Mouse (Mus musculus) heart, embryonic 15.5 days (tissue): Measurements from ENCODE around the gene Pcna. TPM values are rescaled to one million over a fixed set of nuclear protein-coding genes. Genes with fewer than 3 reads are reported as not detected.
"Not testable (repeated sequence)": the region's sequence is repeated elsewhere in the genome, so short reads cannot be mapped to it uniquely, and the experiment has no call there.

Source experiments
- ATAC-seq: fragments of 200-750 bp; cut with Nextera tagmentation; replicated peaks from 2 replicates; pipeline ENCODE4 v1.8.0; 2017; ENCODE audit warnings: low read depth, moderate TSS enrichment; ENCODE audit not compliant: insufficient number of reproducible peaks, insufficient read depth, low FRiP score
- H3K27ac ChIP-seq: fragments of 300-500 bp; sonication (generic); 2 replicates; pipeline ENCODE4 v1.5.1; 2015; ENCODE audit warnings: mild to moderate bottlenecking, inconsistent platforms
- H3K27me3 ChIP-seq: fragments of 300-500 bp; sonication (generic); 2 replicates; pipeline ENCODE4 v1.6.1; 2015; ENCODE audit warnings: inconsistent platforms
- H3K36me3 ChIP-seq: fragments of 300-500 bp; sonication (generic); 2 replicates; pipeline ENCODE4 v1.6.1; 2015; ENCODE audit warnings: mild to moderate bottlenecking, inconsistent platforms
- H3K4me1 ChIP-seq: fragments of 300-500 bp; sonication (generic); replicated peaks from 2 replicates; pipeline ENCODE4 v1.6.1; 2015; ENCODE audit warnings: inconsistent platforms
- H3K4me2 ChIP-seq: fragments of 300-500 bp; sonication (generic); 2 replicates; pipeline ENCODE4 v1.6.1; 2015; ENCODE audit warnings: inconsistent platforms, mild to moderate bottlenecking, moderate library complexity
- H3K4me3 ChIP-seq: fragments of 300-500 bp; sonication (generic); 2 replicates; pipeline ENCODE4 v1.5.1; 2015; ENCODE audit warnings: mild to moderate bottlenecking, inconsistent platforms
- H3K9ac ChIP-seq: fragments of 300-500 bp; sonication (generic); 2 replicates; pipeline ENCODE4 v1.6.1; 2015; ENCODE audit warnings: mild to moderate bottlenecking, inconsistent platforms
- H3K9me3 ChIP-seq: fragments of 300-500 bp; sonication (generic); replicated peaks from 2 replicates; pipeline ENCODE4 v1.6.1; 2016; ENCODE audit warnings: inconsistent platforms
- WGBS: fragments of 180-500 bp; shearing (Covaris S2); methylation state at CpG from one replicate; pipeline ENCODE4 v1.1.7; 2015; ENCODE audit warnings: mixed read lengths; 5-methylcytosine and 5-hydroxymethylcytosine counted together
- polyA plus RNA-seq: library from polyadenylated mRNA; unstranded; fragments of >200 nt; fragmentation: Nextera tagmentation; extraction: Ambion mirVana; gene quantifications from 2 replicates; pipeline ENCODE4 v1.2.1, GENCODE M21; 2015

Gene Pcna
- polyA plus RNA-seq, 1 experiment from 2014 or later: 138 TPM

DNA sequence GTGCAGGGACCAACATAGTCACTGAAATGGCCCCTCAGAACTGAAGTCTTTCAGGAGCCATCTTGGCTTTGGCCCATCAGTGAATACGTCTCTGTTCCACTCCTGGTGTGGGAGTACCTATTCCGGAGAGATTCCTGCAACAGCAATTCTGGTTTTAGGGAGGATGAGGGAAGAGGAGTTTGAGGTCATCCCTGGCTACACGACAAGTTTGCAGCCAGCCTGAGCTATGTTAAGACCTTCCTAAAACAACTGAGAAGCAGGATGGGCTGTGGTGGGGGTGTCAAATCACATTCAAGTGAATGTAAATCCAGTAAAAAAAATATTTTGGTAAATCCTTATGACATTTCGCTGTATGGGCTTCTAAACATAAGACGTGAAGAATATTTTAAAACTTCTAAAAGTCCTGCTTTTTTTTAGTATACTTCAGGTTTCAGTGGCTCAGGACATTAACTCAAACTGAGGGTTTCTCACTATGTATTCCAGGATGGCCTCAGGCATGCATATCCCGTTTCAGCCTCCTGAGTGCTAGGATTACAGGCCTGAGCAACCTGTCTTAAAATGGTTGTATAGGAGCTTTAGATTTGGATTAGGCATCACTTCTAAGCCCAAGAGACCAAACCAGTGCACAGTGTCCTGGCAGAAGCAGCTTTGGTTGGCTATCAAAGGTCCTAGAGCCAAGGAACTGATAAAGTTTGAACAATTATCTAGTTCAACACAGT, 4.4 kb upstream of the Pcna start:
- Histone ChIP-seq H3K9me3 (no peaks in the 10 kb centered on the region), H3K4me1 (peaks cover 2% of the 10 kb centered on the region; the same call in 1 of the 2 replicates), H3K27ac (no peak overlapping the region), H3K4me2 (no peak overlapping the region), H3K36me3 (no peaks in the 10 kb centered on the region), H3K4me3 (no peak overlapping the region), H3K9ac (no peak overlapping the region), H3K27me3 (no peaks in the 10 kb centered on the region)
- WGBS: 86% methylated on average over 6 of the region's 6 CpGs
- ATAC-seq: no peak

DNA sequence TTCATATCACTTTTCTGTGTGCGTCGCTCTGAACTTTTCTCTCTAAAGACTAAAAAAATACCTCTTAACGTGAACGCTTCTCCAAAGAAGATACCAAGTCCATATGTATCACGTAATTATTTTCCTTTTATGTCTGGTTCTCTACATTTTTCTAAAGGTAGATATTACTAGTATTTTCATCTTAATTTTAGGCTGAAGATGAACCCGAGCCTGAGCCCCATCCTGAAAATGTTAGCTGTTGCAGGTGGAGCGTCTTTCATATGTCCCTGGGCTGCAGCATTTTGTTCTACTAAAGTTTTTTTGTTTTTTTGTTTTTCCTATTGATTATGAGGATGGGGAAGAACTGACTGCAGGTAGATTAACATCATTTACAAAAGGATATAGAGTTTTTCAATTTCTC, 489 bp upstream of the Pcna start:
- Histone ChIP-seq H3K36me3 (peaks cover 17% of the 10 kb centered on the region), H3K4me2 (peak overlapping the region; percentile 83), H3K4me1 (peaks cover 18% of the 10 kb centered on the region), H3K9me3 (no peaks in the 10 kb centered on the region), H3K27me3 (no peaks in the 10 kb centered on the region), H3K27ac (peak overlapping the region; percentile 86), H3K4me3 (peak overlapping the region; percentile 82), H3K9ac (peak overlapping the region; percentile 63)
- ATAC-seq: no peak
- 2% methylated on average over 7 of the region's 7 CpGs for WGBS

DNA sequence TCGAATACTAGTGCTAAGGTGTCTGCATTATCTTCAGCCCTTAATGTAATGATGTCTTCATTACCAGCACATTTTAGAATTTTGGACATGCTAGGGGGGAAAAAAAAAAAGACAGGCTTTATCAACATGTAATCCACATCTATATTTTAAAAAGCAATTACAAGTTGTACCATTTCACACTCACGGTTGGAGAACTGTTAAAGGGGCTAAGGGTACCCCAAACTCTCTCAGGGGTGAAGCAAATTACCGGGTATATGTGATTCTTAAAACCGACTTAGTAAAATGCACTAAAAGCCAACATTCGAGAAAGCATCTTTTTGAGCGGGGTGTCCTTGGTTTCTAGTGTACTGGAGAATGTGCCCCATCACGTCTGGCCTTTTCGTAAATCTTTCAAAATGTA, 1.2 kb downstream of the Pcna start:
- Histone ChIP-seq H3K4me3 (peak overlapping the region; percentile 82), H3K36me3 (peaks cover 18% of the 10 kb centered on the region), H3K4me1 (peaks cover 24% of the 10 kb centered on the region), H3K27ac (peak overlapping the region; percentile 86), H3K9ac (peak overlapping the region; percentile 64), H3K4me2 (peak overlapping the region; percentile 83), H3K27me3 (no peaks in the 10 kb centered on the region), H3K9me3 (no peaks in the 10 kb centered on the region)
- WGBS: 7% methylated on average over 8 of the region's 8 CpGs
- ATAC-seq: no peak

DNA sequence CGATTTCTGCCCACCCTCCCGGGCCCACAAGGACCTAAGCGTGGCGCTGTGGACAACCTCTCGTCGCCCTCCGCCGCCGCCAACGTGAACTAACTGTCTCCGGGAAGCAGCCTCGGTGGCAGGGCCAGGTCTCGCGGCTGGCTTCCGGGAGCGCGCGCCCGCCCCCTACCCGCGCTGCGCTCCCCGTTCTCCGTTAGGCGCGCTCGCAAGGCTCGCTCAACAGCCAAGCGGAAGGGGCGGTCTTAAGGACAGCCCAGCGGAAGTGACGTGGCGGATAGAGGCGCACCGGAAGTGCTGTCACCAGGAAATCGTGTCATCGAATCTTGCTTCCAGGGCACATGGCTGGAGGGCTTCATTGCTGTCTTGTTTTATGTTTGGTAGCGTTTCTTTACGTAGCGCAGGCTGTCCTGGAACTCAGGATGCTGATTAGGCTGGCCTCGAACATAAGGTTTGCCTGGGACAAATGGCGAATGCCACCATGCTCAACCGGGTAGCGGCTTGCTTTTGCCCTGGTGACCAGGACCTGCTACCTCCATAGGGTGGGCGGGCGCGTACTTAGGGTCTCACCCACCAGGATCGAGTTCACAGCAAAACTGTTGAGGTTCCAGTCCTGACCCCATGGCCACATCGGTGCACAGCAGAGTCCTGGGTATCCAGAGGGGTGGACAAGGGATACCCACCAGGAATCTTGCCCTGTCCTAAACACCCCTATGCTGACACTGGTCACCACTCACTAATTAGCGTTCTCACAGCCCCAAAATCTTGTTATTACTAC, 5.4 kb downstream of the Pcna start, which contains the start of gene Tmem230:
Gene Tmem230 (minus strand): TSS at position 269 of the 775 bp plus-strand sequence.
- peaks cover 36% of the 10 kb centered on the region for H3K36me3 ChIP-seq
- H3K9ac ChIP-seq: peak within 1 kb of the TSS; percentile 84
- ATAC-seq: peak; percentile 90
- H3K4me2 ChIP-seq: peak within 1 kb of the TSS; percentile 88
- peak within 1 kb of the TSS; percentile 74 for H3K4me3 ChIP-seq
- no peaks in the 10 kb centered on the region for H3K27me3 ChIP-seq
- peak within 1 kb of the TSS; percentile 86 for H3K27ac ChIP-seq
- H3K9me3 ChIP-seq: no peaks in the 10 kb centered on the region
- peaks cover 26% of the 10 kb centered on the region for H3K4me1 ChIP-seq
- 4% methylated on average over 50 of the region's 50 CpGs for WGBS

DNA sequence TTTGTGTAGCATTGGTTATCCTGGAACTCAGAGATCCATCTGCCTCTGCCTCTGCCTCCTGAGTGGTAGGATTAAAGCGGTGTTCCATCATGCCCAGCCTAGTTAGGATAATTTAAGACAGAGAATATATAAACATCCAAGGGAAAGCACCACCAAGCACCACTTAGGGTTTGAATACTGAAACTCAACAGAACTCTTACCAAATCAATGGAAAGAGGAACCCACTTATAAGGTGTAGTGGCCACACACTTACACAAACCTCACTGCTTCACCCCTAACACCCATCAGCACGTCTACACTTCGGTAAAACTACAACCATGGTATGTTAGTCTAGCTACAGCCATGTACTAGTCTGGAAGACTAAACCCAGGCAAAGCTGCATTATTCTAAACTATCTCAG, 9.7 kb downstream of the Pcna start:
- no peak for ATAC-seq
- H3K9ac ChIP-seq: no peak overlapping the region
- no peaks in the 10 kb centered on the region for H3K27me3 ChIP-seq
- 93% methylated on average over 3 of the region's 3 CpGs for WGBS
- no peak overlapping the region for H3K27ac ChIP-seq
- H3K4me2 ChIP-seq: no peak overlapping the region
- H3K4me3 ChIP-seq: no peak overlapping the region
- peaks cover 21% of the 10 kb centered on the region; the same call in 1 of the 2 replicates for H3K36me3 ChIP-seq
- H3K9me3 ChIP-seq: no peaks in the 10 kb centered on the region
- peaks cover 10% of the 10 kb centered on the region for H3K4me1 ChIP-seq

DNA sequence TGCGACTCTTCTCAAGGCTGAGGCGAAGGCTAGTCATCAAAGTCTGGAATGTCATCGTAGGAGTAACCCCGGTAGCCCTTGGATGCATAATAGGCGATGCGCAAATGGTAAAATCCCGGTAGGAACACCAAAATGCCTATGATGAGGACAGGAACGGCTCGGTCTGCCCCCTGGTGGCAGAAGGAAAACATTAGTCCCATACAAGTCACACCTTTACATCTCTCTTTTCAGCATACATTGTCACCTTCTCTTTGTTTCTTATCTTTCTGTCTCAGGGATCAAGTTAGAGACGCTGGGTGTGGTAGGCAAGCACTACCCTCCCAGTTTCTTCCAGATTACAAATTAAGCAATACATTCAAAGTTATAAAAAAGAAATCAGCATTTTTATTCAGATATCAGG, 12.7 kb downstream of the Pcna start:
- not testable (repeated sequence) for H3K27me3 ChIP-seq, ATAC-seq, H3K4me1 ChIP-seq, H3K9me3 ChIP-seq, H3K27ac ChIP-seq, H3K9ac ChIP-seq, H3K4me2 ChIP-seq, H3K4me3 ChIP-seq
- H3K36me3 ChIP-seq: peaks cover 21% of the 10 kb centered on the region; the same call in 1 of the 2 replicates
- 27% methylated on average over 10 of the region's 10 CpGs for WGBS

DNA sequence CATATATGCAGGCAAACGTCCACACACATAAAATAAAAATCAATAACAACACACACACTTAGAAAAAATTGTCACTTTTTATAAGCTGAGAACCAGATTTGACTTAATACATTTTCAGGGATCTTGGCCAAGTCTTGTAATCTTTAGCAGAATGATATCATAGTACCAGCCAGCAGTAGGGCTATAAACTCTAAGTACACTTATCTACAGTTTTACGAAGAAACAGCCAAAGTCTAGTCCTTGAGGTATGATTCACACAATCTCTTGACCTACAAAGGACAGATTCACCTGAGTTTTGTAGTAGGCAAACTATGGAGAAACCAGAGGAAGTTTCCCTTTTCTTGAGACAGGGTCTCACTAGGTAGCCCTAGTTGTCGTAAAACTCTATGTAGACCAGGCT, 13.7 kb downstream of the Pcna start:
- H3K27me3 ChIP-seq, H3K4me3 ChIP-seq, H3K9ac ChIP-seq, H3K27ac ChIP-seq, H3K4me2 ChIP-seq, H3K9me3 ChIP-seq, ATAC-seq, H3K4me1 ChIP-seq: not testable (repeated sequence)
- WGBS: 76% methylated on average over 3 of the region's 3 CpGs
- H3K36me3 ChIP-seq: peaks cover 19% of the 10 kb centered on the region; the same call in 1 of the 2 replicates

DNA sequence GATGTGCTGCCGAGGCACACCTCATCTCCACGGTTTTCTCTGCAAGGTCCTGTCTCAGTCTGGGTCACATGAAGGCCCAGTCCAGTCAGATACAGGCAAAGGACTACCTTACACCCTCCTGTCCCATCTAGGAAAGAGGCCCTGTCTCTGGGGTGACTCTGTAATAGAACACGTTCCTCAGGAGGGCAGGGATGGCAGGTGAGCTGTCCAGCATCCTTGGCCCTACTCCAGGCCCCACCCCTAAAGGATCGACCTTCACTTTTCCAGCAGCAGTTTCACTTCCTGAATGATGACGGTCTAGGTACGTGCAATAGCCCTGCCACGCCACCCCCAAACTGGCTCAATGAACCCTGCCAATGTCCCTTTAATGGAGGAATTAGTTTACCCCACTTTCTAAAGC, 17.1 kb downstream of the Pcna start:
- no peak overlapping the region for H3K9ac ChIP-seq
- no peak overlapping the region for H3K27ac ChIP-seq
- H3K36me3 ChIP-seq: no peaks in the 10 kb centered on the region
- no peak overlapping the region for H3K4me3 ChIP-seq
- H3K27me3 ChIP-seq: no peaks in the 10 kb centered on the region
- WGBS: 71% methylated on average over 7 of the region's 7 CpGs
- H3K9me3 ChIP-seq: no peaks in the 10 kb centered on the region
- no peak overlapping the region for H3K4me2 ChIP-seq
- no peaks in the 10 kb centered on the region for H3K4me1 ChIP-seq
- ATAC-seq: no peak

DNA sequence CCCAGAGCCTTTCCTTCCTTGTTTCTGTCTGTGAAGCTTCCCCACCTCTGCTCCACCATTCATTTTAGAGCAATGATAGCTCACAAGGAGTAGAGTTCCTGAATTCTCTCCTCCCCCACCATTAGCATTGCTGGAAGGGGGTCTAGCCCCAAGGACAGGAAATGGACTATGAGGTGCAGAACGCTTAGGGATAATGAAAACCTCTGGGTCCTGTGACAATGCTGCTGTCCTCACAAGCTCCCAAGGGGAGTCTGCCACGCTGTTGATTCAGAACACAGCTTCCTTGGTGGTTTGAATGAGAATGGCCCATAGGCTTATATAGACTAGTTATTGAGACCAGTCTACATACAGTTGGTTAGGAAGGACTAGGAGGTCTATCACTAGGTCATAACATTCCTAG, 17.8 kb downstream of the Pcna start:
- Histone ChIP-seq H3K9ac (no peak overlapping the region), H3K9me3 (no peaks in the 10 kb centered on the region), H3K27ac (no peak overlapping the region), H3K4me1 (no peaks in the 10 kb centered on the region), H3K4me2 (no peak overlapping the region), H3K27me3 (no peaks in the 10 kb centered on the region), H3K4me3 (no peak overlapping the region), H3K36me3 (no peaks in the 10 kb centered on the region)
- 46% methylated on average over 2 of the region's 2 CpGs for WGBS
- ATAC-seq: no peak

DNA sequence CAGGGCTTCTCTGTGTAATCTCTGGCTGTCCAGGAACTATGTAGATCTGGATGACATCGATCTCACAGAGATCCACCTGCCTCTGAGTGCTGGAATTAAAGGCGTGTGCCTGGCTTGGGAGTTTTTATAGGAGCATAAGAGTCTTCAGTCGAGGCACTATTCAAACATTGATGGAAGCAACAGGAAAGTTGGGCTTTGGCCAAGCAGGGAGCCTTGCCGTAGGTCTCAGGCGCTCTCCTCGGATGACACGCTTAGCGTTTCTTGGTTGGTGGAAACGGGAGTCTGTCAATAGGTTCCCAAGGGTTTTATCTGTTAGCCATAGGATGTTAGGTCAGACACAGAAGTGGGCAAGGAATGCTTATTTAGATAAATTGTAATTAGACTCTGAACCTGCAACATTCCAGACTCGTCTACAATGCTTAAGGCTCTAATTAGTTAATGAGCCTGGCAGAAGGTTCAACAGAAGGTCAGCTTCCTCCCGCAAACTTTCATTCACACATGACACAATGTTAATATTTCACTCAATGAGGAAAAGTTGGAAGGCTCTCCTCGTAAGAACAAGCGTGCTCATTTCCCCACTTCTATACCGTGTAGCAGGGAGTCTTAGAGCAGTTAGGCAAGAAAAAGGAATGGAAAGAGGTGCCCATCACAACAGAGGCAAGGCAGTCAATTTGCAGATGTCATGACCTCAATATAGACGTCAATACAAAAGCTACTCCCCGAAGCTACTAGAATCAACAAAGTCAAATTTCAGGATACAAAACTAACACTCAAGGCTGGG, 18.9 kb downstream of the Pcna start:
- no peak for ATAC-seq
- H3K4me1 ChIP-seq: no peaks in the 10 kb centered on the region
- H3K9ac ChIP-seq: no peak overlapping the region
- H3K36me3 ChIP-seq: no peaks in the 10 kb centered on the region
- H3K27ac ChIP-seq: no peak overlapping the region
- WGBS: 62% methylated on average over 16 of the region's 16 CpGs
- H3K4me2 ChIP-seq: no peak overlapping the region
- no peaks in the 10 kb centered on the region for H3K9me3 ChIP-seq
- no peak overlapping the region for H3K4me3 ChIP-seq
- no peaks in the 10 kb centered on the region for H3K27me3 ChIP-seq

DNA sequence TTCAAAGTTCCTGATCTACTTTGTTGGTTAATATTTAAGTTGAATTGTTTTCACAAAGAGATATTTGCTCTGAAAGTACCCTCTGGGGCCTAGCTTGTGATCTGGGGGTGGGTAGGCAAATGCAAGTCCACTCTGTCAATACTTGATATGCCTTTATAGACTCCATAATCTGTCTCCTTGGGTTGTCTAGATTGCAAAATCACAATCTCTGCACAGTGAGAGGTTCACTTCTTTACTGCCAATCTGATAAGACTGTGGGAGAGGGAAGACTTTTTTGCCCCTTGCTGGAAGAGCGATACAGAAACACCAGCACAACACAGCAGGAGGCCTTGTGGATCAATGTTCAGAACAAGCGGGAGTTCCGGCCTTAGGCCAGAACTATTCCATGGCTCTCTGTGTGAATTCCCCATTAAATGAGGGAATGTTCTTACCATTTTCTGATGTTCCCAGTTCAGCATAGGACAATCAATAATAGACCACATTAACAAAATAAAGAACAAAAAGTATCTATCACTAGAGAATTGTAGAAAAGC, 20.6 kb downstream of the Pcna start:
- no peaks in the 10 kb centered on the region for H3K9me3 ChIP-seq
- H3K9ac ChIP-seq: no peak overlapping the region
- no peak for ATAC-seq
- no peak overlapping the region for H3K4me2 ChIP-seq
- no peak overlapping the region for H3K4me3 ChIP-seq
- WGBS: 92% methylated on average over 3 of the region's 3 CpGs
- no peaks in the 10 kb centered on the region for H3K4me1 ChIP-seq
- H3K27me3 ChIP-seq: no peaks in the 10 kb centered on the region
- H3K27ac ChIP-seq: no peak overlapping the region
- H3K36me3 ChIP-seq: no peaks in the 10 kb centered on the region
